Mouse (Mus musculus): ENCODE data around the gene Wfdc12.

Gene Wfdc12

DNA sequence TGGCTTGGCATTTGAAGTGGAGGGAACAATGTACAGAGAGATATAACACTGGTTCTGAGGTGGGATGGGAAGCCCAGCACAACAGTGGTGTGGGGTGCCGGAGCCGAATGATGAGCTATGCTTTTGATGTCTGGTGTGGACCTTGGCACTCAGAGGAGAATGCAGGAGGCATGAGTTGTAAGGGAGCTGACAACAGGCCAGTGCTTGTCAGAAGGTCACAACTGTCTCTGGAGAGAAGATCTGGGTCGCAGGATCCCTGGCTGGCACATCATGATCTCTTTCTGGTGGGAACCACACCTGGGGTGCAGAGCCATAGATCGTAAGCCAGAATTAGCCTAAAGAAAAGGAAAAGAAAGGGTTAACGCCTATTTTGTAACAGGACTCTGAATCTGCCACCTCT, 12.6 kb downstream of the Wfdc12 start:
- DNase-seq (ENCODE audit: low read depth), result no peak

DNA sequence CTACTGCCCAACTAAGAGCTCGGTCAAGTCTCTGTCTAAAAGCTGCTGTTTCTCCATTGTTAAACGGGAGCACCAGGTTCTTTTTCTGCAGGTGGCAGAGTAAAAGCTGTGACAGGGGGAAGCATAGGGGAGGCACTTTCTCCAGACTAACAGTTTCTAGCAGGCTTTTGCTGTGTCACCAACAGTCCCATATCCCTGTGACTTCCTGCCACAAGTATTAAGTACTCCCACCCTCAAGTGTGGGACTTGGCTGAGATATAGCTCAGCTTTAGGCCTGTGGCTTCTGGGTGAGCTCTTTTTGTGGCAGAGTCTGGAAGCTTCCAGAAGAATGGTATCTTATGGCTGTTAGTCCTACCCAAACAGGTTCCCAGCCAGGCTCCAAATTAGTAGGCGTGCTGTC, 14.6 kb downstream of the Wfdc12 start:
- no peak for DNase-seq (ENCODE audit: low read depth)

DNA sequence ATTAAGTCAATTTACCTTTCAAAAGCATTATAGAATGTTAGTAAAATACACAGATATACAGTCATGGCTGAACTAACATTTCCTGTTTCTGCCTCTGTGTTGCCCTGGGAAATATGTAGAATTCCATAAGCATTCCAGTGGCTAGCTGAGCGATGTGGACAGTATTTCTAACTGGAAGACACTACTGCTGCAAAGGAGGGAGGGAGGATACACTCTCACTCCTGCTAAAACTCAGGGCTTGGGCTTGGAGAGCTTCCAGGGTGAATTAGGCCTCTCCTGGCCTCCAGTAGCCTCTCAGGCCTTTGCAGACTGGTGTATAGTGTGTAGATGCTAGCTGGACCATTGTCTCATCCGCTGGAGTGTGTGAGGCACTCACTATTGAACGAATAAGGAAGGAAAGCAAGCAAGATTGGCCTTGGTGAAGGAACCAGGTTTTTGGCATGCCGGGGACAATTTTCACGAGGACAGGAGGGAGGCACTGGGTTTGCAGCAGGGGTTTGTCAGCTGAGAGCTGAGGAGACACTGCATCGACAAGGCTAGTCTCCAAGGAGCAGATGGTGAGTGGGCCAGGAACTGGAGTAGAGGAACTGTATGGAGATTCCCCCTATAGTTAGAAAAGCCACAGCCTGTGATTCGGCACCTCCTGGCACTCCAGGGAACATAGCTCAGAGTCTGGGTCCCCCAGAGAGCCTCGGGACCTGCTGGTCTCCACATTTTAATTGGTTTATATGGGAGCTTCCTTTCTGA, 15.6 kb downstream of the Wfdc12 start:
- DNase-seq (ENCODE audit: low read depth), result peak; percentile 79

DNA sequence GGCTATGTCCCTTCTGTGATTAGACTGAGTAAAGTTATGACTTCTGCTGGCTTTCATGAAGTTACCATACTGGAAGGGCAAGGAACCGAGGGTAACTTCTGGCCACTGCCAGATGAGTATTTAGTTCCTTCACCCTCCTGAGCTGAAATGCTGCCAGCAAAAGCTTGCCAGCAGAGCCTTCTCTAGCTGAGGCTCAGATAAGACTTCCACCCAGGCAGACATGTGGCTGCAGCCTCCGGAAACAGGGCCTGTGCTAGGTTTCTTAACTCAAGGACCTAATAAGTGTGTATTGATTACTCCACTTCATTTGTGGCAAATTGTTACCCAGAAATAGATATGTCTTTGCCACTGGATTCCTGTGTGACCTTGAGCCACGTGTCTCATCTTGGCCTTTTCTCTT, 17.0 kb downstream of the Wfdc12 start:
- peak; percentile 26 for DNase-seq (ENCODE audit: low read depth)

DNA sequence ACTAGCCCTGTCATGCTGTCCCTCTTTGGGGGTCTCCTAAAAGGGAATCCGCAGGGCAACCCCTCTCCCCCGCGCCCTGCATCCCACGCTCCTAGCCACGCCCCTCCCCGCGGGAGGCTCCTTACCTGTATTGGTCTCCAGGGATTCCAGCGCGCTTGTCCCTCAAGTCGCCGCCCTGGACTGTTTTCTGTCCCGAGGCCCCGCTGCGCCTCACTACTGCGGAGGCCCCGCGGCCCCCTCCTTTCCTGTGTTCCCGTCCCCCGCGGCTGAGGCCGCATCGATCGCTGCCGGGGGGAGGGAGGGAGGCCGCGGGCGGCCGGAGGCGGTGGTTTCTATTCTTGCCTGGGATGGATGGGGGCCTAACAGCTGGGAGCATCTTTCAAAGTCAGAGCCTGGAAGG, 19.5 kb downstream of the Wfdc12 start, which contains the start of gene Kcns1:
TSS of gene Kcns1 (minus strand) at position 212 of the 400 bp plus-strand sequence.
- DNase-seq (ENCODE audit: low read depth), result no peak

DNA sequence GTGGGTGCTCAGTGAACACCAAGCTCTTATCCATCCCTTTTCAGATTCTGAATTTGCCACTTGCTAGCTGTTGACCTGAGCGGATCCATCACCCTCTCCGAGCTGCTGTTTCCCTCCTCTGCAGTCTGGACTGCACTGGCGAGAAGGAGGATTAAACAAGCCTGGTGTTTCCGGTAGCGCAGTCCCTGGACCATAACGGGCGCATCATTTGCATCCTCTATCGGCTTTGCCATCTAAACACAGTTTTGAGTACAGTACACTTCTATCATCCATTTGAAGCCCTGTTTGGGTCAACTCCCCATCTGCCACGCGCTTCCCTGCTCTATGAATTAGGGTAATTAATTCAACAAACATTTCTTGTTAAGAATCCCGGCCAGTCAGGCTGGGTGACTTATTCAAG, 20.1 kb downstream of the Wfdc12 start:
- no peak for DNase-seq (ENCODE audit: low read depth)

DNA sequence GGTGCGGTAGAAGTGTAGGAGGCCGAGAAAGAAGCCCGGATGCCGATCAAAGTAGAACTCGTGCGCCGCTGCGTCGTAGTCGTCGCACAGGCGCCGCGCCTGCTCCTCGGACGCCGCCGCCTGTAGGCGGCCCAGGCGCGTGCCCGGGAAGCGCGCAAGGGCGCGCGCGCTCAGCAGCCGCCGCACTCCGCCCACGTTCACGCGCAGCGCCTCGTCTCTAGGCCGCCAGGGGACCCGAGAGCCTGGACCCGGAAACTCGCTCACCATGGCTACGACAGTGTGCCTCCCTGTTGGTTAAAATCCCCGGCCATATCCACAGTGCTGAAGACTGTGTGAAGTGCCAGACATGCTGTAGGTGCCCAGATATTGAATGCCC, 21.8 kb downstream of the Wfdc12 start:
- DNase-seq (ENCODE audit: low read depth), result no peak

DNA sequence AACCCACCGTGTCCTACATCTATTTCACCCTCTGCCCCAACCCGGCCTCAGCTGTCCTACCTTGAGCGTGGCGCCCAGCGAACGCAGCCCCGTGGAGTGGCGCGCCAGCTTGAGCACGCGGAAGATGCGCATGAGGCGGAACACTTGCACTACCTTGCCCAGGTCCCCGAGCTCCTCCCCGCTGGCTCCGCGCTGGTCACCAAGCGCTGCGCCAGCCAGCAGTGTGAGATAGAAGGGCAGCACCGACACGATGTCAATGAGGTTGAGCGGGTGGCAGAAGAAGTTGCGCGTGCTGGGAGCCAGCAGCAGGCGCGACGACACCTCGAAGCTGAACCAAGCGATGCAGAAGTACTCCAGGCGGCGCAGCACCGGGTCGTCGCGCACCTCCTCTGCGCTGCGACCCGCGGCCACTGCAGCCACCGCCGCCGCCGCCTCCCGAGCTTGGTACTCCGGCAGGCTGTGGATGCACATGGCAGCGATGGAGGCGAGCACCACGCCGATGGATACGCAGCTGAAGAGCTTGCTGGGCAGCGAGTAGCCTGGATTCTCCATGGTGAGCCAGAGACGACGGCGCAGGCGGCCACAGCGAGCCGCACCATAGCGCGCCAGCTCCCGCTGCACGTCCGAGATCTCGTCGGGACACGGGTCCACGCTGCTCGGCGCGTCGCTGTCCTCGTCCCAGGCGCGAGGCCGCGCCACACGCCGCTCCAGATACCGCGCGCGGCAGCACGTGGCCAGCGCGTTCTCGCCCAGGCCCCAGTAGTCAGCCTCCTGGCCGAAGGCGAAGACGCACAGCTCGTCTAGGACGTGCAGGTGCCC, 22.4 kb downstream of the Wfdc12 start:
- DNase-seq (ENCODE audit: low read depth), result no peak

DNA sequence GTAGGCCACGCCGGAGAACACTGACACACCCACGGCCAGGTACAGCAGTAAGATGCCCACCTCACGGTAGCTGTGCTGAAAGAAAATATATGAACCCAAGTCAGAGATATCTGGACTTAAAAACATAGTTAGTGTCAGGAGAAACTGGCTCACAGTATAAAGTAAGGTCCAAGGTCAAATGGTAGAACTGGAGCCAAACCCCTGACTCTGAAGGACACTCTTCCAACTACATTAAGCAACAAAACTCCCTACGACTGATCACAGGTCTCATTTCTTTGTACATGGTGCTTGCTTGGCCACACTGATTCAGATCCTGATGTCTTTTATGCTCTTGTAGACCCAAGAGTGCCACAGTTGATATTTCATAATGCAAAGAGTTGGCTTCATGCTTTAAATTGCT, 25.5 kb downstream of the Wfdc12 start:
- DNase-seq (ENCODE audit: low read depth), result no peak

DNA sequence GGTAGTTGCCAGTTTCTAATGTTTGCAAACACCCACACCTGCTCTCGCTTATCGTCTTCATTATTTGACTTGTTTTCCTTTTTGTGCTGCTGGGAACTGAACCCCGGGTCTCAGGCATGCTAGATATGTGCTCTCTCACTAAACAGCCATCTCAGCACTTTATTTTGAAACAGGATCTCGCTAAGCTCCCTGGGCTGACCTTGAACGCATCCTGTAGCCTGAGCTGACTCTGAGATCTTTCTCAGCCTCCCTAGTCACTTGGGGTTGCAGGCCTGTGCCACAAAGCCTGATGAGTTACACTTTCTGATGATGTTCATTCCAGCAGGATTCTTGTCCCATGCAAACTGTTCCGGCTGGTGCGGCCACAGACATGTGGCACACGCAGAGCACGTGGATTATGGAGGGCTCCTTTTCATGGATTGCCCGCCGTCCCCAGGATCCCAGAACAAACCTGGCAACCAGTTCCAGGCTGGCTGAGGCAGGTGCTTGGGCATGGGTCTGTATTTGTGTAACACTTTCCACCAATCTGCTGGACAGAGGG, 28.8 kb downstream of the Wfdc12 start:
- DNase-seq (ENCODE audit: low read depth), result no peak

DNA sequence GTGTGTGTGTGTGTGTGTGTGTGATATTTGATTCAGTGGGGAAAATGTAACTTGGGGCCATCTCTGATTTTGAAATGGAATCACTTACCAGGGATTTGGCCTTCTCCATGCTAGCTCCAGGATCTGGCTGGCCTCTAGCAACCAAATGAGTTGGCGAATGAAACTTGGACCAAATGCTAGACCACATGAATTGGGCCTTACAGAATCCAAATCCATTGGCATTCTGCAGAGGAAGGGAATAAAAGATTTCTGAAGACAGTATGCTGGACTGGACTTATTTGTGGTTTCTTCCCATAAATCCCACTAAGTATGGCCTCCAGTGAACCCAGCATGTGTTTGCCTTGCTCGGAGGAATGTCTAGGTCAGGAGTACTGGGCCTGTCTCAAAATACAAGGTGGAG, 31.6 kb downstream of the Wfdc12 start:
- DNase-seq (ENCODE audit: low read depth), result peak; percentile 62

DNA sequence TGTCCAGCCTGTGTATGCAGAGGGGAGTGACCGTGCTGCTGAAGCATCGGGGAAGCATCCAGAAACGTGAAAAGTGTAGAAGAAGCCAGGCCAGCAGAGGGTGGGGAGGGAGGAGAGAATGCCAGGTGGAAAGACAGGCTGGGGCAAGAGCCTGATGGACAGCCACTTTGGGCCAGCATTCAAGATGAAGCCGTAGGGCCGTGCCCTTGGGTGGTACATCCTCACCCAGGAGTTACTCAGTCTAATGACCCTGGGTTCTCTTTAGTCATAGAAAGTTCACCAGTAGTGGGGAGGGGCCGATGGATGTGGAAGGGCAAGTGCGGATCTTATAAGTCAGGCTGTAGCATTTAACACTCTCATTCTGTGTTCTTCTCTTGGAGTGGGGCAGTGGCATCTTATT, 34.2 kb downstream of the Wfdc12 start:
- no peak for DNase-seq (ENCODE audit: low read depth)

DNA sequence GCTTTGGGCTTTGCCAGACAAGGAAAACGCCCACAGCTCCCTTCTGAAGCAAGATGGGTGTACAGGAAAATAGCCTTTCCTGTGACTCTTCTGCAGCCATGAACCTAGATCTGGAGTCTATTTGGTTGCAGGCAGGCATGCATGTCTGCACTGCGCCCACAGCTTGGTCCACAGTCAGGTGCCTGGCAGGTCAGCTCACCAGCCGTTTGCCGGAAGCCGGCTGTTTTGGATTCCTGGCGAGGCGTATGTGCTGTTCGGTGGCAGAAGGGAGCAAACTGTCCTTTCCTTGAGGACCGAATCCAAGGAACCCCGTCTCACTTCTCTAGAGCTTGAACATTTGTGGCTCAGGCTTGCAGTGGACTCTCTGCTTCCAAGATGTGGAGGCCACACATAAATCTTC, 36.4 kb downstream of the Wfdc12 start:
- DNase-seq (ENCODE audit: low read depth), result no peak

DNA sequence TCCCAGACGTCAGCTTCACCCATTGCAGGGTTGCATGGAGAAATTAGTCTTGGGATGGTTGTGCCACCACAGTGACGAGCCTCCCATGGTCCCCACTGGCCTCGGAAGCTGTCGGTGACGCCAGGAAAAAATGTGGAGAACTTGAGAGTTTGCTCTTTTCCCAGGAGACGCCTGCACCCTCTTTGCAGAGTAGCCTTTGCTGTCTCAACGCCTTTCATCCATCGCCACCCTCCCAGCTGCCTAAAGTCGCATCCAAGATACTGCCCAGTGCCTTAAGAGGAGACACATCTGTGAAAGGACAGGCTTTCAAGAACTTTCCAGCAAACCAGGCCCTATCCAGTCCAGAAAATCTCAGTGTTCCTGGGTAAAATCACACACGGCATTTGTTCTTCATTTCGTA, 38.1 kb downstream of the Wfdc12 start:
- DNase-seq (ENCODE audit: low read depth), result no peak

DNA sequence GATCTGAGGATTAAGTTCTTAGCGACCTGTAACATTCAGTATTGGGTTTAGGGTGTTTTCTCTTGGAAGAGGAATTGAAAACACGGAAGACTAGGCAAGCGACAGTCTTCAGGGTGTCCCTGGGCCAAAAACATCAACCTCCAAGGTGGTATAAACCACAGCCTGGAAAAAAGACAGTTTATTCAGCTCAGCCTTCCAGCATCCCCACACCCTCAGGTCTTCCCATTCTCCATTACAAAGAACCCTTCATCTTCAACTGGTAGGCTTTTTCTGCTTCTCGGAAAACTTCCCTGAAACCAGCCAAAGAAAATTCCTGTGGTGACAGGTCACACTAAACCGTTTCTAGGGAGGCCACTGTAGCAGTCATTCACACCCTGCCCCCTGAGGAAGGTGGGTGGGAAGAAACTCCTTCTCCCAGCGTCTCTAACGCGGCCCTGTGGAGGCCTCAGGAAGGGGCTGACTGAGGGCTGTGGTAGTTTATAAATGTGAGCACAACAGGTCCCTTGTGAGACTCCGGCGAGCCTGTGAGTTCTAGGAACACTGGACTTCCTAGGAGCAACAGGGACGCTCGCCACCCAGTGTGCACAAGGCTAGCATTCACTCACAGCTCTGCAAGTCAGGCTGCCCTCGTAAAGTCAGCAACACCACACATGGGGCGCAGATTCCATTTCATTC, 40.2 kb downstream of the Wfdc12 start:
- DNase-seq (ENCODE audit: low read depth), result peak; percentile 34

DNA sequence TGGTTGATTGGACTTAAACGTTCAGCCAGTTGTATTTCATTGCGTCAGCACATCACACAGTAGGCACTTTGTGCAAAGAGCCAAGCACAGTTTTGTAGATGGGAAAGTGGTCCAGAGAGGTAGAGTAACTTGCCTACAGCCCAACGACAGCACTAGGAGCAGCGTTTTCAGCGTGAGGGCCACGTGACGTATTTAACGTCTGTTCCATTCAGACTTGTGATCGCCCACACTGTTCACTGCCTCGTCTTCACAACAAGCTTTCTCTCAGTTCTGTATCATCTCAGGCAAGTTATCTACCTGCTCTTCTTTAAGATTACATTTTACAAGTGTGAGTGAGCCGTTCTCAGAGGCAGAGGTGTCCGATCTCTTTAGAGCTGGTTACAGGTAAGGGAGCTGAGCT, 43.9 kb downstream of the Wfdc12 start:
- no peak for DNase-seq (ENCODE audit: low read depth)

DNA sequence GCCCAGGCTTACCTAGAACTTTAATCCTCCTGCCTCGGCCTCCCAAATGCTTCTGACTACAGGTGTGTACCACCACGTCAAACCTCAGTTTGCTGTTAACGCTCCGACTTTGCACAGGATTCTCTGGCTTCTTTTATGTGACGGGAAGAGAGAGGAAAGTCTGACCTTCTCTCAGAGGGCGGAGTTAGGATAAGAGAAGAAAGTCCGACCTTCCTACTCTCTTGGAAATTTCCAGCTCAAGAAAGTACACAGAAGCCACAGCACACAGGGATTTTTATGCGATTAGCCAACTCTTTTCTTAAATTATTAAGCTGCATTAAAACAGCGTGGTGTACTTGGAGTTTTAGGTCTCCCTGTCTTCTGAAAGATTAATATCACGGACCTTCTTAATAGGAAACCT, 45.9 kb downstream of the Wfdc12 start:
- DNase-seq (ENCODE audit: low read depth), result no peak

DNA sequence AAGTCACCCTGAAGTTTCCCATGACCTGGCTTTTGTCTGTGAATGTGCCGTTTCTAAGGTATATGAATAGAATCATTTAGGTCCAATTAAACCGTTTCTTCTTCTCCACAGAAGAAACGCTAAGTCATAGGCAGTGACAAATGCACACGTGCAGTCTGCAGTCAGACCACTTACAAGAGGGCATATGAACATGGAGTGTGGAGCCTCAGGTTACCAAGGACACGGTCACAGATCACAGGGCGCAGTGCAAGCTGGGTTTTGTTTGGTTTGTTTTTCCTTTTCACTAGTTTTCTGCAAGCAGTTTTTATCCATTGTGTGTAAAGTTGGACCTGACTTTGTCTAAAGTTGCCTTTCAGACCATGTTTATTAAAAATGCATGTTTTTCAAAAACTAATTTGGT, 46.4 kb downstream of the Wfdc12 start:
- no peak for DNase-seq (ENCODE audit: low read depth)

DNA sequence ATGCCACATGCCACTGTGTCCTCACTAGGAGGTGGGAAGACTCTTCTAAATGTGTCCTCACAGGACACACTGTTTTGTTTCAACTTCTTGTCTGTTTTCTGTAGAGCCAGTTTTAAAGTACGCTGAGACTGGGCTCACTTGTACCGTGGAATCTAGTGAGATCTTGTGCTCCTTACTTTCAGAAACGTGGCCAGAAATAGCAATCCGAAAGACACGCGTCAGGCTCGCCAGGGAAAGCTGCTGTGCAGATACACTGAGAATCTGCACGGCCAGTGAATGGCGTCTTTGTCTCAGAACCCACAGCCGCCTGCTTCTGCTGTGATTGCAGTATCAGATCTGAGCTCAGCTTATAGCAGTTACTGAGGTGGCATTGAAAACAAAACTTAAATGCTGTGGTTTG, 48.4 kb downstream of the Wfdc12 start:
- no peak for DNase-seq (ENCODE audit: low read depth)

Measured in NIH3T3 (cell line).